Mouse (Mus musculus) midbrain, embryonic 14.5 days (tissue): Measurements from ENCODE around the gene Chchd4. TPM values are rescaled to one million over a fixed set of nuclear protein-coding genes. Genes with fewer than 3 reads are reported as not detected.
"Not testable (repeated sequence)": the region's sequence is repeated elsewhere in the genome, so short reads cannot be mapped to it uniquely, and the experiment has no call there.

Experiments used
- ATAC-seq: fragments of 200-750 bp; cut with Nextera tagmentation; 2 replicates; pipeline ENCODE4 v1.8.0; 2017; ENCODE audit warnings: moderate number of reproducible peaks, moderate library complexity; ENCODE audit not compliant: low FRiP score, low TSS enrichment
- DNase-seq: peaks from one replicate; pipeline ENCODE4 v3.0.0-alpha.2; 2015
- H3K27ac ChIP-seq: fragments of 300-500 bp; sonication (generic); replicated peaks from 2 replicates; pipeline ENCODE4 v1.5.1; 2014; ENCODE audit warnings: mild to moderate bottlenecking, low read depth, low read length, moderate library complexity
- H3K27me3 ChIP-seq: fragments of 300-500 bp; sonication (generic); 2 replicates; pipeline ENCODE4 v1.6.1; 2014; ENCODE audit warnings: low read length, control low read depth, mixed read lengths; ENCODE audit not compliant: control insufficient read depth, insufficient read depth
- H3K36me3 ChIP-seq: fragments of 300-500 bp; sonication (generic); 2 replicates; pipeline ENCODE4 v1.6.1; 2014; ENCODE audit warnings: low read length, control low read depth; ENCODE audit not compliant: control insufficient read depth, insufficient read depth
- H3K4me1 ChIP-seq: fragments of 300-500 bp; sonication (generic); 2 replicates; pipeline ENCODE4 v1.6.1; 2014; ENCODE audit warnings: mild to moderate bottlenecking, antibody characterized with exemption, low read length, control low read depth; ENCODE audit not compliant: control insufficient read depth, insufficient read depth
- H3K4me2 ChIP-seq: fragments of 300-500 bp; sonication (generic); 2 replicates; pipeline ENCODE4 v1.6.1; 2014; ENCODE audit warnings: mild to moderate bottlenecking, low read length, moderate library complexity
- H3K4me3 ChIP-seq: fragments of 300-500 bp; sonication (generic); replicated peaks from 2 replicates; pipeline ENCODE4 v1.5.1; 2014; ENCODE audit warnings: low read depth, low read length
- H3K9ac ChIP-seq: fragments of 300-500 bp; sonication (generic); replicated peaks from 2 replicates; pipeline ENCODE4 v1.6.1; 2014; ENCODE audit warnings: mild to moderate bottlenecking, low read length, moderate library complexity
- H3K9me3 ChIP-seq: fragments of 300-500 bp; sonication (generic); 2 replicates; pipeline ENCODE4 v1.6.1; 2016; ENCODE audit warnings: low read length, control low read depth, mixed read lengths; ENCODE audit not compliant: control insufficient read depth
- WGBS: fragments of 180-500 bp; shearing (Covaris S2); extraction: QIAGEN DNeasy Blood & Tissue Kit; methylation state at CpG from one replicate; pipeline ENCODE4 v1.1.7; 2014; 5-methylcytosine and 5-hydroxymethylcytosine counted together
- polyA plus RNA-seq: library from polyadenylated mRNA; unstranded; fragments of >200 nt; fragmentation: Nextera tagmentation; extraction: Ambion mirVana; gene quantifications from 2 replicates; pipeline ENCODE4 v1.2.1, GENCODE M21; 2014

Chchd4 gene
- polyA plus RNA-seq, 1 experiment from 2014 or later: 31.6 TPM

DNA sequence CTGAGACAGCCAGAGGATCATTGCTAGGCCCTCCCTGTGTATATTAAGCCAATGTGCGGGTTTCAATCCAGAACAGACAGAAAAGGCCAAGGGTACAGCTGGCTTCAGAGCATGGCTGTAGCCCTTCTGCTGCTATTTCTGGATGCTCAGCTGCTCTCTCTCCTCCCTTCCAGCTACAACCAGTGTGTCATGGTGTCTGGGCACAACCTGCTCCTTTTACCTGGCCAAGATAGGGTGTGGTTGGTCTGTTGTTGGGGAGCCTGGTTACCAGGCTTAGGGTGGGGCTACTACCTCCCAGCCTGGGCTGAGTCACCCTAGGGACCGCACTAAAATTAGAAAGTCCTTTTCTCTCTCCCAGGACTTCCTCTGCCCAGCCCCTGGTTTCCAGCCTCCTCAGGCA is 10.0 kb upstream of the Chchd4 start:
- DNase-seq (no peak), ATAC-seq (no peak)
- Histone ChIP-seq H3K27ac (no peak overlapping the region), H3K4me2 (no peak overlapping the region), H3K9me3 (no peaks in the 10 kb centered on the region), H3K4me1 (no peaks in the 10 kb centered on the region), H3K9ac (no peak overlapping the region), H3K36me3 (peaks cover 100% of the 10 kb centered on the region), H3K27me3 (no peaks in the 10 kb centered on the region), H3K4me3 (no peak overlapping the region)
- WGBS: 96% methylated on average over 2 of the region's 2 CpGs

- H3K9me3 ChIP-seq: no peaks in the 10 kb centered on the region
- peaks cover 14% of the 10 kb centered on the region for H3K4me1 ChIP-seq
- no peak for ATAC-seq
- WGBS: 98% methylated on average over 2 of the region's 2 CpGs
- H3K4me2 ChIP-seq: no peak overlapping the region
- H3K4me3 ChIP-seq: no peak overlapping the region
- H3K27me3 ChIP-seq: no peaks in the 10 kb centered on the region
- DNase-seq: no peak
- no peak overlapping the region; the same call in 1 of the 2 replicates for H3K9ac ChIP-seq
- no peak overlapping the region for H3K27ac ChIP-seq
- H3K36me3 ChIP-seq: peaks cover 50% of the 10 kb centered on the region
Measured at GRCm38 (mm10) chr6:91476541-91476940, 3.2 kb upstream of the Chchd4 start.

- H3K4me3 ChIP-seq: peak overlapping the region; percentile 77
- ATAC-seq: no peak
- no peak for DNase-seq
- H3K27me3 ChIP-seq: no peaks in the 10 kb centered on the region
- H3K9me3 ChIP-seq: no peaks in the 10 kb centered on the region
- WGBS: 60% methylated on average over 9 of the region's 9 CpGs
- H3K27ac ChIP-seq: no peak overlapping the region
- H3K9ac ChIP-seq: peak overlapping the region; percentile 68
- H3K4me2 ChIP-seq: peak overlapping the region; percentile 77
- H3K36me3 ChIP-seq: peaks cover 34% of the 10 kb centered on the region
- H3K4me1 ChIP-seq: peaks cover 14% of the 10 kb centered on the region
Measured at GRCm38 (mm10) chr6:91474441-91475190, 1.3 kb upstream of the Chchd4 start.

DNA sequence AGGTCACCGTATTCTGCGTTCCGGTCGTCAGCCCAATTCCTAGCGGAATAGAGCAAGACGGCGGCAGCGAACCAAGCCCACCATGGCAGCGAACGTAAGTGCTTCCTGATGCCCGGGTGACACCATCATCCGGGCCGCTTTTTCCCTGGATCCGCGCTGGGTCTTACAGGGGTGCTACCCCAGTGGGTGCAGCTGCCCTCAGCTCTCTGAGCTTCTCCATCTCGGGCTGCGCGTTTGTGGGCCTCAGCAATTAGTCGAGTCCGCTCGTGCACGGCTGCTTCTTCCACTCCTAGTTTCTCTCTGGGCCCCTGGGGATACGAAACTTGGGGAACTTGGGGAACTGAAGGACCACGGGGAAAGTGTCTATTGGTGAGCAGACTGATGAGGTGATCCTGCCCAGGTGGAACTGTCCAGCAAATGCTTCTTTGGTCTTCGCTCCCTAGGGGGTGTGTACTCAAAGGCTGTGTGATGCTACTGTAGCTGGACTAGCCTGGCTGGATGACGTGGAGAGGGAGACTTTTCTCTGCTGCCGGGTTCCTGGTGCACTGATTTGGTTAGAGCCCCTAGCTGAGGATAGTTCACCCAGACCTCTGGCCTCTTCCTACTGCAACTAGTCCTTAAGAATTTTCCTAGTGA is 577 bp upstream of the Chchd4 start:
- peak overlapping the region; percentile 77 for H3K4me3 ChIP-seq
- under 1% methylated on average over 27 of the region's 27 CpGs for WGBS
- H3K36me3 ChIP-seq: peaks cover 27% of the 10 kb centered on the region
- H3K9ac ChIP-seq: peak overlapping the region; percentile 68
- peak; percentile 57 for ATAC-seq
- no peaks in the 10 kb centered on the region for H3K27me3 ChIP-seq
- H3K4me2 ChIP-seq: peak overlapping the region; percentile 77
- no peaks in the 10 kb centered on the region for H3K9me3 ChIP-seq
- no peak for DNase-seq
- peak overlapping the region; percentile 37; the same call in 1 of the 2 replicates for H3K27ac ChIP-seq
- peaks cover 14% of the 10 kb centered on the region for H3K4me1 ChIP-seq

GRCm38 (mm10) chr6:91472319-91472718 is 1.0 kb downstream of the Chchd4 start:
- Histone ChIP-seq H3K27ac (no peak overlapping the region), H3K4me2 (peak overlapping the region; percentile 72), H3K36me3 (peaks cover 20% of the 10 kb centered on the region), H3K27me3 (no peaks in the 10 kb centered on the region), H3K9ac (peak overlapping the region; percentile 77), H3K4me1 (peaks cover 14% of the 10 kb centered on the region), H3K4me3 (peak overlapping the region; percentile 77), H3K9me3 (no peaks in the 10 kb centered on the region)
- 32% methylated on average over 6 of the region's 6 CpGs for WGBS
- DNase-seq (peak; percentile 12), ATAC-seq (no peak)

- not testable (repeated sequence) for H3K27ac ChIP-seq, H3K4me3 ChIP-seq, H3K4me2 ChIP-seq, DNase-seq, H3K27me3 ChIP-seq, H3K9ac ChIP-seq, H3K9me3 ChIP-seq, ATAC-seq
- peaks cover 22% of the 10 kb centered on the region for H3K36me3 ChIP-seq
- 90% methylated on average over 3 of the region's 3 CpGs for WGBS
- H3K4me1 ChIP-seq: peaks cover 14% of the 10 kb centered on the region
Measured at GRCm38 (mm10) chr6:91471427-91471826, 1.9 kb downstream of the Chchd4 start.

DNA sequence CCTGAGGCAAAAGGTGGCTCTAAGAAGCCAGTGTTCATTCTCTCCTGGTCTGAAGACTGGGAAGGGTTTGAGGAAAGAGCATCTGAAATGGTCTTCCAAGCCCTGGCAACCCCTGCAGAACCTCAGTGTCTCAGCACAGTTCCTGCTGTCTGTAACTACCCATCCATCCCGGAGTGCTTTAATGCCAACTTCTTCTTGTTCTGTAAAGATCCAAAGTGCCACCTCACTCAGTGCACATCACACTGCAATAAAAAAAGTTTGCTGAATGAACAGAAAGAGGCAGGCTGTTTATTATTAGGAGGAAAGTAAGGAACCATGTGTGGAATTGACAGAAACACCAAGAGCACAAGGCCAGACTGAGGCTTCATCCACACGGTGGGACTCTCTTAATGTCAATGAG is 2.6 kb downstream of the Chchd4 start:
- Histone ChIP-seq H3K4me2 (no peak overlapping the region), H3K4me3 (no peak overlapping the region), H3K9ac (no peak overlapping the region), H3K36me3 (peaks cover 29% of the 10 kb centered on the region), H3K27me3 (no peaks in the 10 kb centered on the region), H3K9me3 (no peaks in the 10 kb centered on the region), H3K4me1 (peaks cover 14% of the 10 kb centered on the region), H3K27ac (no peak overlapping the region)
- ATAC-seq (no peak), DNase-seq (no peak)
- 87% methylated on average over 2 of the region's 2 CpGs for WGBS

- whole genome bisulfite sequencing: 77% methylated on average over 1 of the region's 1 CpGs
- no peak overlapping the region for H3K9ac ChIP-seq
- H3K27me3 ChIP-seq: no peaks in the 10 kb centered on the region
- no peak overlapping the region for H3K4me2 ChIP-seq
- 0 out of 2 replicates have a peak, but pooled peaks cover under 1% of the 10 kb centered on the region for H3K4me1 ChIP-seq
- DNase-seq (no peak), ATAC-seq (no peak)
- no peak overlapping the region for H3K27ac ChIP-seq
- H3K4me3 ChIP-seq: no peak overlapping the region
- no peaks in the 10 kb centered on the region for H3K9me3 ChIP-seq
- peaks cover 62% of the 10 kb centered on the region for H3K36me3 ChIP-seq
Measured at GRCm38 (mm10) chr6:91467106-91467505, 6.2 kb downstream of the Chchd4 start.

DNA sequence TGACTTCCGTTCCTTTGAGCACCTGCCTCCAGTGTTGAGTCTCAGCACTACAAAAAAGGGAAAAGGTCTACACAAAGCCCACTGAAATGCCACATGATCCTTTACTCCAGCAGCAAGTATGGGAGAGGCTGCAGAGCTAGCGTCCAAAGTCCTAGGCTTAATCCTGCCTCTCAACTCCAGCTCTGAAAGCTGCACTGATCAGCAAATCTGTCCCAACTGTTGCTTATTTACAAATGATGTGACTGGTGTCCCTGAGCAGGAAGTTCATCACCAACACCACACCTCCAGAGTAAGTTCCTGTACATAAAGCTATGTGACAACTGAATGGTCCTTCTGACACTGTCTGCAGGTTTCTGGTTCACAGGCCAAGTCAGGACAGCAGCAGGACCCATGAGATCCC is 7.6 kb downstream of the Chchd4 start:
- peaks cover 62% of the 10 kb centered on the region for H3K36me3 ChIP-seq

More for the DNA sequence above, 7.6 kb downstream of the Chchd4 start:
- Histone ChIP-seq H3K4me3 (no peak overlapping the region), H3K4me2 (no peak overlapping the region), H3K9ac (no peak overlapping the region), H3K27me3 (no peaks in the 10 kb centered on the region), H3K27ac (no peak overlapping the region), H3K4me1 (no peaks in the 10 kb centered on the region), H3K9me3 (no peaks in the 10 kb centered on the region)
- no peak for ATAC-seq
- WGBS: 95% methylated on average over 2 of the region's 2 CpGs
- no peak for DNase-seq
